Comparison of ENCODE assay signal across 9 mouse cellular contexts in the genomic region with DNA sequence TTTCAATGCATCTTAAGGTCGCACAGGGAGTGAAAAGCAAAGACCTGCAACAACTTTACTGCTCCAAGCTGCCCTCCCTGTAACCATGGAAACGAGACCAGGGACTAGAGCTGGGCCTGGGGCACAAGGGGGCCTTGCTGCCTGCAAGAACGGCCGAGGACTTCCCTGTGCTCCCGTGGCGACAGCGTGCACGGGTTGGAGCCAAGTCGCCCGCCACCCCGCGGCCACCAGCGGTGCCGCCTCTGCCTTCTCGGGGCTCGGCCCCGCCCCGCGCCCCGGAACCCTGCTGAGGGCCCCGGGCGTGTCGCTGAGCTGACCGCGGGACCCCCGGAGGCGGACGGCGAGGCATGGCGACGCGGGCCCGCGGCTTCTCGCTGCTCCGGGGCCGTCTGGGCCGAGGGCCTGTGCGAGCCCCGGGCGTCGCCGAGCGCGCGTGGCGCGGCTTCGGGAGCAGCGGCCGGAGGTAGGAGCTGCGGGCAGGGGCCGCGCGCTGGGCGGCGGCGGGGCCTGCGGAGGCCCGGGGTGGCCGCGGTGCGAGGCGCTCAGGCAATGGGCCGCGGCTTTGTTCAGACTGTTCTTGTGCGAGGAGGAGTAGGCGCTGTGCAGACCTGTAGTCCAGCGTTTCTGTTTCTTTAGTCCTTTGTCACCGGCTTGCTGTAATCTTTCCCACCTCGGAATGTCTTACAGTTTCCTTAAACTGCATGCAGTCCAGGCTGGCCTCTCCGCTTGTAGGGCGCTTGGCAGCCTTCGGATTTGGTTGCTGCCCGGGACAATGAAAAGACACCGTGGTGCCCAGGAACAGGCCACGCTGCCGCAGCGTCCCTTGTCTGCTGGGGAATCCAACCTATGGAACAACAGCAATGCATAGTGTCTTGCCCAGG. TPM values are rescaled to one million over a fixed set of nuclear protein-coding genes. Genes with fewer than 3 reads are reported as not detected.
A peak's percentile ranks its signal among the peaks of the same experiment; 100 is the strongest.
DNase-seq lines count a peak whose midpoint lies in the region; ATAC-seq and TF ChIP-seq lines count a peak whose summit lies in the region.
"Had no signal": no experiment of that assay in that cellular context is flagged by ENCODE, and none has a peak within 500 bp of the region (broad histone marks: within the 10 kb centered on the region; RNA-seq: fewer than 3 reads in every experiment).

Gene Mthfd2l, plus strand, starts transcription at position 147 of the 881 bp plus-strand sequence.

- DNase-seq in 3134 (ENCODE audit: extremely low read depth, insufficient read length, low spot score) = peak; percentile 92
- DNase-seq in adrenal gland, postnatal 36 days = peak; percentile 91 to 94
- DNase-seq in embryonic facial prominence, embryonic 14.5 days (ENCODE audit: low spot score) = peak; percentile 94
- DNase-seq in heart, adult 2 months = peak; percentile 92
- DNase-seq in kidney, adult 2 months = peak; percentile 86
- peak; percentile 86 for DNase-seq in limb, embryonic 14.5 days (ENCODE audit: low spot score)
- peak; percentile 35 to 75 for DNase-seq in spleen, adult 2 months (ENCODE audit: low read depth in 1 of 2, low spot score in 2 of 2)

- peaks cover 23% of the 10 kb centered on the region for H3K36me3 ChIP-seq in embryonic facial prominence, embryonic 14.5 days (ENCODE audit: control insufficient read depth, insufficient read depth, low read length)
- H3K36me3 ChIP-seq in heart, adult 2 months (ENCODE audit: control insufficient read depth, insufficient read depth, low read length) = peaks cover 4% of the 10 kb centered on the region
- H3K36me3 ChIP-seq in kidney, adult 2 months (ENCODE audit: control insufficient read depth, insufficient read depth, low read length) = no peaks in the 10 kb centered on the region
- peaks cover 21% of the 10 kb centered on the region for H3K36me3 ChIP-seq in limb, embryonic 14.5 days (ENCODE audit: control insufficient read depth, insufficient read depth, low read length)
- peaks cover 6% of the 10 kb centered on the region; the same call in 1 of the 2 replicates for H3K36me3 ChIP-seq in midbrain, embryonic 16.5 days (ENCODE audit: control insufficient read depth, insufficient read depth, low read length)
- H3K36me3 ChIP-seq in spleen, adult 2 months (ENCODE audit: control insufficient read depth, insufficient read depth, low read length) = no peaks in the 10 kb centered on the region; the same call in 1 of the 2 replicates

- peak; percentile 96 for TF ChIP-seq CTCF in heart, adult 2 months (IDR thresholded peaks at IDR 0.05)
- TF ChIP-seq CTCF in kidney, adult 2 months (conservative IDR thresholded peaks at IDR 0.05; ENCODE audit: insufficient read depth, insufficient read length, low read depth, low read length) = peak; percentile 61
- TF ChIP-seq CTCF in spleen, adult 2 months (IDR thresholded peaks at IDR 0.05; ENCODE audit: extremely low read depth, insufficient read depth, insufficient read length, insufficient replicate concordance) = peak; percentile 75

- ATAC-seq in embryonic facial prominence, embryonic 14.5 days (ENCODE audit: low read depth) = peak; percentile 98
- peak; percentile 94 for ATAC-seq in limb, embryonic 14.5 days (ENCODE audit: low FRiP score, low read depth)
- peak; percentile 98 for ATAC-seq in midbrain, embryonic 16.5 days

- H3K4me3 ChIP-seq in embryonic facial prominence, embryonic 14.5 days (ENCODE audit: low read depth, low read length) = peak within 1 kb of the TSS; percentile 81
- peak within 1 kb of the TSS; percentile 60 for H3K4me3 ChIP-seq in heart, adult 2 months
- peak within 1 kb of the TSS; percentile 89 for H3K4me3 ChIP-seq in kidney, adult 2 months (ENCODE audit: insufficient read depth, low read depth, low read length)
- H3K4me3 ChIP-seq in limb, embryonic 14.5 days (replicated peaks; ENCODE audit: low read length) = peak within 1 kb of the TSS; percentile 77
- peak within 1 kb of the TSS; percentile 84 for H3K4me3 ChIP-seq in midbrain, embryonic 16.5 days (ENCODE audit: low read depth, low read length)
- H3K4me3 ChIP-seq in spleen, adult 2 months (ENCODE audit: extremely low read depth, insufficient read depth, insufficient read length) = peak within 1 kb of the TSS; percentile 65

- no peaks in the 10 kb centered on the region for H3K9me3 ChIP-seq in embryonic facial prominence, embryonic 14.5 days (ENCODE audit: control insufficient read depth, low read length)
- H3K9me3 ChIP-seq in limb, embryonic 14.5 days (ENCODE audit: control insufficient read depth, low read length) = no peaks in the 10 kb centered on the region
- no peaks in the 10 kb centered on the region for H3K9me3 ChIP-seq in midbrain, embryonic 16.5 days (replicated peaks; ENCODE audit: control insufficient read depth, low read length, poor library complexity, severe bottlenecking)

- H3K27ac ChIP-seq in embryonic facial prominence, embryonic 14.5 days (replicated peaks; ENCODE audit: low read depth, low read length) = peak within 1 kb of the TSS; percentile 99
- H3K27ac ChIP-seq in heart, adult 2 months = peak within 1 kb of the TSS; percentile 75
- peak within 1 kb of the TSS; percentile 72 for H3K27ac ChIP-seq in kidney, adult 2 months (ENCODE audit: insufficient read depth, low read depth, low read length)
- H3K27ac ChIP-seq in limb, embryonic 14.5 days (replicated peaks; ENCODE audit: low read depth, low read length) = peak within 1 kb of the TSS; percentile 99
- H3K27ac ChIP-seq in midbrain, embryonic 16.5 days (ENCODE audit: low read length) = peak within 1 kb of the TSS; percentile 99
- H3K27ac ChIP-seq in spleen, adult 2 months (ENCODE audit: insufficient read depth, low read length) = peak within 1 kb of the TSS; percentile 26; the same call in 1 of the 2 replicates

- peak within 1 kb of the TSS; percentile 66 for H3K4me2 ChIP-seq in embryonic facial prominence, embryonic 14.5 days (ENCODE audit: low read depth, low read length)
- peak within 1 kb of the TSS; percentile 47 for H3K4me2 ChIP-seq in limb, embryonic 14.5 days (replicated peaks; ENCODE audit: low read depth, low read length, severe bottlenecking)
- H3K4me2 ChIP-seq in midbrain, embryonic 16.5 days (ENCODE audit: low read length) = peak within 1 kb of the TSS; percentile 70

- 0 out of 2 replicates have a peak, but pooled peaks cover 1% of the 10 kb centered on the region for H3K79me2 ChIP-seq in heart, adult 2 months (replicated peaks; ENCODE audit: control insufficient read depth, insufficient read depth, low read length)

- H3K4me1 ChIP-seq in embryonic facial prominence, embryonic 14.5 days (ENCODE audit: control insufficient read depth, insufficient read depth, low read length) = peaks cover 7% of the 10 kb centered on the region; the same call in 1 of the 2 replicates
- H3K4me1 ChIP-seq in heart, adult 2 months (ENCODE audit: control insufficient read depth, insufficient read depth, low read length) = peaks cover 2% of the 10 kb centered on the region
- peaks cover 4% of the 10 kb centered on the region; the same call in 1 of the 2 replicates for H3K4me1 ChIP-seq in kidney, adult 2 months (ENCODE audit: control insufficient read depth, insufficient read depth, low read length)
- H3K4me1 ChIP-seq in limb, embryonic 14.5 days (ENCODE audit: control insufficient read depth, insufficient read depth, low read length) = peaks cover 9% of the 10 kb centered on the region
- H3K4me1 ChIP-seq in midbrain, embryonic 16.5 days (ENCODE audit: control insufficient read depth, insufficient read depth, low read length) = peaks cover 18% of the 10 kb centered on the region
- H3K4me1 ChIP-seq in spleen, adult 2 months (ENCODE audit: control insufficient read depth, insufficient read depth, insufficient read length) = peaks cover 3% of the 10 kb centered on the region; the same call in 1 of the 2 replicates

- H3K9ac ChIP-seq in embryonic facial prominence, embryonic 14.5 days (ENCODE audit: low read depth, low read length) = peak within 1 kb of the TSS; percentile 98
- H3K9ac ChIP-seq in heart, adult 2 months (ENCODE audit: low read depth, low read length) = peak within 1 kb of the TSS; percentile 84
- peak within 1 kb of the TSS; percentile 99 for H3K9ac ChIP-seq in limb, embryonic 14.5 days (ENCODE audit: low read depth, low read length, severe bottlenecking)
- peak within 1 kb of the TSS; percentile 98 for H3K9ac ChIP-seq in midbrain, embryonic 16.5 days (ENCODE audit: low read depth, low read length)

- under 1% methylated on average over 30 of the region's 79 CpGs for WGBS in embryonic facial prominence, embryonic 14.5 days
- under 1% methylated on average over 76 of the region's 79 CpGs for WGBS in heart, adult 2 months
- WGBS in kidney, adult 2 months = under 1% methylated on average over 78 of the region's 79 CpGs
- 1% methylated on average over 33 of the region's 79 CpGs for WGBS in limb, embryonic 14.5 days
- WGBS in midbrain, embryonic 16.5 days = under 1% methylated on average over 74 of the region's 79 CpGs
- WGBS in spleen, adult 2 months = 1% methylated on average over 77 of the region's 79 CpGs

- H3K27me3 ChIP-seq in embryonic facial prominence, embryonic 14.5 days (replicated peaks; ENCODE audit: control insufficient read depth, insufficient read depth, low read length) = no peaks in the 10 kb centered on the region
- H3K27me3 ChIP-seq in heart, adult 2 months (ENCODE audit: control insufficient read depth, insufficient read depth, low read length) = no peaks in the 10 kb centered on the region
- H3K27me3 ChIP-seq in kidney, adult 2 months (replicated peaks; ENCODE audit: control insufficient read depth, insufficient read depth, low read length) = no peaks in the 10 kb centered on the region
- H3K27me3 ChIP-seq in limb, embryonic 14.5 days (ENCODE audit: control insufficient read depth, insufficient read depth, low read length) = no peaks in the 10 kb centered on the region
- no peaks in the 10 kb centered on the region for H3K27me3 ChIP-seq in midbrain, embryonic 16.5 days (ENCODE audit: control insufficient read depth, insufficient read depth, low read depth, low read length)
- no peaks in the 10 kb centered on the region for H3K27me3 ChIP-seq in spleen, adult 2 months (ENCODE audit: control insufficient read depth, insufficient read depth, low read length)

- intact Hi-C loops in heart, adult 2 months (cut with DNase I) = loop anchor here (2.0 kb wide), 1 partner anchor 40 kb away; the partner anchor contains the start of gene Cxcl1

- TF ChIP-seq EP300 in heart, adult 2 months (IDR thresholded peaks at IDR 0.05; ENCODE audit: insufficient read depth, low read depth, low read length) = no peak

- TF ChIP-seq POLR2A in heart, adult 2 months (IDR thresholded peaks at IDR 0.05; ENCODE audit: insufficient read depth, low read depth, low read length) = no peak
- no peak for TF ChIP-seq POLR2A in kidney, adult 2 months (IDR thresholded peaks at IDR 0.05; ENCODE audit: low read depth, low read length)
- 0 out of 2 replicates have a peak, but pooled peaks have one; percentile 39 for TF ChIP-seq POLR2A in limb, embryonic 14.5 days (IDR thresholded peaks at IDR 0.05; ENCODE audit: borderline replicate concordance, extremely low read depth, insufficient read depth, insufficient read length)
- no peak for TF ChIP-seq POLR2A in spleen, adult 2 months (IDR thresholded peaks at IDR 0.05; ENCODE audit: low read depth, low read length)

RNA-seq across cellular contexts. Expression of gene Mthfd2l, which starts in this region (rescaled TPM):
- 10 to 100 TPM; 19.8 TPM for total RNA-seq in adrenal gland, postnatal 36 days (2021)
- polyA plus RNA-seq in embryonic facial prominence, embryonic 14.5 days (2014; fragmentation: Nextera tagmentation; extraction: Ambion mirVana) = 43.1 and 47.7 TPM in 2 replicates
- total RNA-seq in heart, adult 2 months (2021) = 1 to 10 TPM; 9.1 to 9.8 TPM
- polyA plus RNA-seq in heart, adult 2 months (2012; rRNA removed) = 8.4 and 8.7 TPM in 2 replicates
- polyA plus RNA-seq in kidney, adult 2 months (2012; rRNA removed) = 23.4 and 45.0 TPM in 2 replicates
- 48.5 and 50.7 TPM in 2 replicates for polyA plus RNA-seq in limb, embryonic 14.5 days (2012; rRNA removed)
- polyA plus RNA-seq in limb, embryonic 14.5 days (2014; fragmentation: Nextera tagmentation; extraction: Ambion mirVana) = 55.0 and 55.8 TPM in 2 replicates
- polyA plus RNA-seq in midbrain, embryonic 16.5 days (2015; fragmentation: Nextera tagmentation; extraction: Ambion mirVana) = 59.8 and 62.4 TPM in 2 replicates
- polyA plus RNA-seq in spleen, adult 2 months (2012; rRNA removed) = 8.1 and 18.4 TPM in 2 replicates
- total RNA-seq: MEL had no signal

Comparison
In these comparisons a context has a peak if more than half of its experiments do, and no peak if none do; other contexts are left out.
1. Peak in every context shown above with its lines: DNase-seq, ATAC-seq, H3K4me3 ChIP-seq and H3K27ac ChIP-seq.
2. H3K27ac ChIP-seq: peak in every context shown above with its lines; median percentile 99 in embryonic facial prominence, embryonic 14.5 days; 99 in limb, embryonic 14.5 days; 99 in midbrain, embryonic 16.5 days; 75 in heart, adult 2 months; 72 in kidney, adult 2 months; 26 in spleen, adult 2 months.